ENCODE assay signal across 8 mouse cellular contexts in the genomic region with DNA sequence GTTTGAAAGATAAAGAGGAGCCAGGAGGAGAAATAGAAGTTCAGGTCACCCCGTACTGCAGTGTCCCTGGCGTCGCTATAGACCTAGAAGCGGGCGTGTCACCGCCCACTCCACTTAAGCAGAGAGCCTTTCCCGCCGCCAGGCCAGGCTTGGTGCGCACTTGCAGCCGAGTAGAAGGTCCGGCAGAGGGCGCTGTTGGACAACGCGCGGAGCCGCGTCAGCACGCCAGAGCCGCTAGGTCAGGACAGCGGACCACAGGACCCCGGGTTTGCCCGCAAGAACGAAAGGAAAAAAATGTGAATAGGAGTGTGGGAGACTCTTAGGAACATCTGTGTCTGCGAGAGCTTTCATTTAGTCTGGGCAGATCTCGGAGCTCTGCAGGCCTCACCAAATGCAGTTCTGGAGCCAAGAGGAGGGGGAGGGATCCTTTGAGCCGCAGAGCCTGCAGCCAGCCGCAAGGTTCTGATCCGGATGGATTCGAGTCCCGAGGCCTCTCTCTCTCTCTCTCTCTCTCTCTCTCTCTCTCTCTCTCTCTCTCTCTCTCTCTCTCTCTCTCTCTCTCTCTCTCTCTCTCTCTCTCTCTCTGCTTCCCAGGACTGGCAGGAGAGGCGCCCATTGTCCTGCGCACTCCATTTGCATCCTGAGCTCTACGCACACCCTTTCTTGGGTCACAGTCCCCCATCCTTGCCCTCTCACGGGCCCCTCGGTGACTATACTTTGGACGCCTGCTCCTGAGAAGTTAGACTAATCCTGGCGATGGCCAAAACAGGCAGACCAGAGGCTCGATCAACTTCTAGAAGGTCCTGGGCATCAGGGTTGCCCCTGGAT. TPM values are rescaled to one million over a fixed set of nuclear protein-coding genes. Genes with fewer than 3 reads are reported as not detected.
DNase-seq lines count a peak whose midpoint lies in the region; ATAC-seq and TF ChIP-seq lines count a peak whose summit lies in the region.

No protein-coding gene starts in this region.

- peak overlapping the region; percentile 17 for H3K4me3 ChIP-seq in embryonic facial prominence, embryonic 11.5 days (ENCODE audit: low read depth, low read length)
- H3K4me3 ChIP-seq in liver, adult 2 months (ENCODE audit: insufficient read depth, low read depth, low read length): peak overlapping the region; percentile 15
- H3K4me3 ChIP-seq in myocyte: no peak overlapping the region

- H3K36me3 ChIP-seq in embryonic facial prominence, embryonic 11.5 days (replicated peaks; ENCODE audit: control insufficient read depth, insufficient read depth, low read depth, low read length): no peaks in the 10 kb centered on the region
- H3K36me3 ChIP-seq in liver, adult 2 months (ENCODE audit: control insufficient read depth, insufficient read depth, low read length): no peaks in the 10 kb centered on the region
- H3K36me3 ChIP-seq in myocyte (ENCODE audit: control insufficient read depth, insufficient read depth): no peaks in the 10 kb centered on the region

- peak; percentile 83 for DNase-seq in 3134 (ENCODE audit: extremely low read depth, insufficient read length, low spot score)
- DNase-seq in adrenal gland, postnatal 14 days: peak; percentile 90
- peak; percentile 92 for DNase-seq in embryonic facial prominence, embryonic 11.5 days (ENCODE audit: low spot score)
- peak; percentile 70 for DNase-seq in heart, adult 8-10 months (ENCODE audit: low spot score)
- peak; percentile 62 to 80 for DNase-seq in kidney, adult 8-10 months
- peak; percentile 40 for DNase-seq in liver, adult 2 months (ENCODE audit: extremely low read depth, low read depth, low spot score)
- peak; percentile 76 to 93 for DNase-seq in spleen, postnatal 4 days (ENCODE audit: low spot score in 2 of 2)

- H3K27ac ChIP-seq in embryonic facial prominence, embryonic 11.5 days (replicated peaks; ENCODE audit: low read depth, low read length): no peak overlapping the region
- no peak overlapping the region for H3K27ac ChIP-seq in liver, adult 2 months (replicated peaks; ENCODE audit: insufficient read depth, low read depth, low read length)

- ATAC-seq in embryonic facial prominence, embryonic 11.5 days (replicated peaks; ENCODE audit: insufficient number of reproducible peaks, low FRiP score, low TSS enrichment, low read depth): peak; percentile 62; the same call in 1 of the 2 replicates

- no peak overlapping the region for H3ac ChIP-seq in myocyte (ENCODE audit: control insufficient read depth, insufficient read length)

- TF ChIP-seq CTCF in liver, adult 2 months (IDR thresholded peaks at IDR 0.05; ENCODE audit: low read depth, low read length): peak; percentile 98

- no peak for TF ChIP-seq POLR2A in liver, adult 2 months (IDR thresholded peaks at IDR 0.05; ENCODE audit: extremely low read depth, insufficient read depth, low read length)
- TF ChIP-seq POLR2A in myocyte (IDR thresholded peaks at IDR 0.05; ENCODE audit: insufficient read length, low read depth): no peak

- peaks cover 4% of the 10 kb centered on the region for H3K4me1 ChIP-seq in embryonic facial prominence, embryonic 11.5 days (ENCODE audit: control insufficient read depth, insufficient read depth, low read length)
- H3K4me1 ChIP-seq in liver, adult 2 months (ENCODE audit: control insufficient read depth, insufficient read depth, low read length): no peaks in the 10 kb centered on the region

- WGBS in embryonic facial prominence, embryonic 11.5 days: 2% methylated on average over 37 of the region's 38 CpGs
- 7% methylated on average over 38 of the region's 38 CpGs for WGBS in liver, adult 2 months

- H3K27me3 ChIP-seq in embryonic facial prominence, embryonic 11.5 days (ENCODE audit: control insufficient read depth, insufficient read depth, low read length): peaks cover 61% of the 10 kb centered on the region
- peaks cover 11% of the 10 kb centered on the region; the same call in 1 of the 2 replicates for H3K27me3 ChIP-seq in liver, adult 2 months (ENCODE audit: control insufficient read depth, insufficient read depth, low read length)
- H3K27me3 ChIP-seq in myocyte (ENCODE audit: control insufficient read depth, insufficient read depth, insufficient read length): peaks cover 45% of the 10 kb centered on the region

- no peaks in the 10 kb centered on the region for H3K9me3 ChIP-seq in embryonic facial prominence, embryonic 11.5 days (replicated peaks; ENCODE audit: control insufficient read depth, low read length)

- H3K4me2 ChIP-seq in embryonic facial prominence, embryonic 11.5 days (ENCODE audit: low read depth, low read length): 0 out of 2 replicates have a peak overlapping the region, but pooled peaks have one; percentile 14
- H3K4me2 ChIP-seq in myocyte (ENCODE audit: low read depth): peak overlapping the region; percentile 64

- H3K79me2 ChIP-seq in liver, adult 2 months (ENCODE audit: control insufficient read depth, insufficient read depth, low read length): no peaks in the 10 kb centered on the region
- no peaks in the 10 kb centered on the region for H3K79me2 ChIP-seq in myocyte (ENCODE audit: control insufficient read depth, insufficient read depth)

- no peak overlapping the region for H3K9ac ChIP-seq in embryonic facial prominence, embryonic 11.5 days (replicated peaks; ENCODE audit: low read length)
- H3K9ac ChIP-seq in liver, adult 2 months (ENCODE audit: low read depth, low read length): no peak overlapping the region

TF ChIP-seq in myocyte, 11 proteins besides CTCF, POLR2A, EP300 and RAD21:
- TF ChIP-seq MAX (IDR thresholded peaks at IDR 0.05; ENCODE audit: low read depth) (no peak), REST (IDR thresholded peaks at IDR 0.05; ENCODE audit: insufficient read depth, insufficient read length) (no peak), MYOG (IDR thresholded peaks at IDR 0.05; ENCODE audit: control insufficient read depth in 1 of 3, insufficient read depth in 1 of 3, insufficient read length in 2 of 3, low read depth in 2 of 3) (no peak), E2F4 (IDR thresholded peaks at IDR 0.05; ENCODE audit: insufficient read depth) (peak; percentile 21)

RNA-seq across cellular contexts. Expression of a gene that starts 30.0 kb away (rescaled TPM):
- total RNA-seq in adrenal gland, postnatal 14 days (2021): 71.1 and 79.2 TPM in 2 replicates
- polyA plus RNA-seq in embryonic facial prominence, embryonic 11.5 days (2014; fragmentation: Nextera tagmentation; extraction: Ambion mirVana): 19.7 and 21.3 TPM in 2 replicates
- 10 to 100 TPM; 65.9 to 72.3 (median 69.9) TPM for total RNA-seq in heart, adult 8-10 months (2022)
- 28.9 and 39.6 TPM in 2 replicates for total RNA-seq in liver, adult 2 months (2014; rRNA removed)
- polyA plus RNA-seq in liver, adult 2 months (2012; rRNA removed): 26.8 and 31.9 TPM in 2 replicates
- polyA plus RNA-seq in myocyte (2012; fragmentation: generic; extraction: Trizol): 30.9 TPM

Comparison
In these comparisons a context has a peak if more than half of its experiments do, and no peak if none do; other contexts are left out.
1. DNase-seq: peak in every context shown above with its lines; median percentile 92 in embryonic facial prominence, embryonic 11.5 days; 90 in adrenal gland, postnatal 14 days; 84 in spleen, postnatal 4 days; 83 in 3134; 71 in kidney, adult 8-10 months; 70 in heart, adult 8-10 months; 40 in liver, adult 2 months.